Mouse (Mus musculus): ENCODE results near the gene Nhlh1. TPM values are rescaled to one million over a fixed set of nuclear protein-coding genes. Genes with fewer than 3 reads are reported as not detected.

The Nhlh1 gene
- polyA plus RNA-seq, 1 experiment: not detected

DNA sequence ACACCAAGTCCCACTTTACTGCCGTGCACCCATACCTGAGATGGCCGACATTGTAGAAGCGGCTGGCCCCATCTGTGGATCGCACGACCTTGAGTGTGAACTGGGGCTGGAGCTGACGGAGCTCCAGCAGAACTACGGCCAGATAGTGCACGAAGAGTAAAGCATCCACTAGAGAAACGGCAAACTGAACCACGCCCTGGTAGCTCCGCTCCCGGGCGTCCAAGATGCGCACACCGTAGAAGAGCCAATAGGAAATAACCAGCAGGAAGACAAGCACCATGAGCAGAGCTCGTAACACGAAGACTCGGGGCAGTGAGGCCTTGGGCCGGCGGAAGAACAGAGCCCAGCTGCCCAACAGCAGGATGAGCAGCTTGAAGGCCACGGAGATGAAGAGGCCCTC is 48.0 kb downstream of the Nhlh1 start:
- Histone ChIP-seq H3K36me3 (replicated peaks; ENCODE audit: low read length) (peaks cover 6% of the 10 kb centered on the region), H3K27me3 (replicated peaks) (peaks cover 4% of the 10 kb centered on the region)
- no peak for TF ChIP-seq FLI1 (IDR thresholded peaks at IDR 0.05; ENCODE audit: low read length)
- TF ChIP-seq GATA1 (IDR thresholded peaks at IDR 0.05; ENCODE audit: borderline replicate concordance, low read length): no peak

DNA sequence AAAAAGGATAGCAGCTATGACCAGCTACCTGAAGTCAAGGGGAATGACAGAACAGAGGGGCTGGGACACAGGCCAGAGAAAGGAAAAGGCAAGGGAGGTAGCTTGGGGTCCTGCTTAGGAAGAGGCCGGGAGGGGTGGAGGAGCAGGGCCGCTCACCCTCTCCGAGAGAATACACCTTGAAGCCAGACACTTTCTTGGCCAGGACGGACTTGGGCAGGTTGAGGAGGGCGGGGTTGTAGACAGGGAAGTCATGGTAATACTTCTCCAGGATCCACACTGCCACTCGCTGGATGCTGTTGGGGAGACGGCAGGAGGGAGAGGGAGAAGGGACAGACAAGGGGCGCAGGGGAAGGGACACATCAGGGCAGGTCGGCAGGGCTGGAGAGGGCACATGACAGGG is 49.0 kb downstream of the Nhlh1 start:
- Histone ChIP-seq H3K36me3 (replicated peaks; ENCODE audit: low read length) (peaks cover 6% of the 10 kb centered on the region), H3K9me3 (no peaks in the 10 kb centered on the region), H3K27me3 (replicated peaks) (peaks cover 2% of the 10 kb centered on the region), H3K4me1 (peaks cover 10% of the 10 kb centered on the region; the same call in 1 of the 2 replicates), H3K4me3 (replicated peaks) (no peak overlapping the region)
- TF ChIP-seq FLI1 (IDR thresholded peaks at IDR 0.05; ENCODE audit: low read length) (no peak), GATA1 (IDR thresholded peaks at IDR 0.05; ENCODE audit: borderline replicate concordance, low read length) (no peak)

More for the DNA sequence above, 48.0 kb downstream of the Nhlh1 start:
- Histone ChIP-seq H3K4me1 (peaks cover 16% of the 10 kb centered on the region), H3K9me3 (no peaks in the 10 kb centered on the region), H3K4me3 (replicated peaks) (no peak overlapping the region)

DNA sequence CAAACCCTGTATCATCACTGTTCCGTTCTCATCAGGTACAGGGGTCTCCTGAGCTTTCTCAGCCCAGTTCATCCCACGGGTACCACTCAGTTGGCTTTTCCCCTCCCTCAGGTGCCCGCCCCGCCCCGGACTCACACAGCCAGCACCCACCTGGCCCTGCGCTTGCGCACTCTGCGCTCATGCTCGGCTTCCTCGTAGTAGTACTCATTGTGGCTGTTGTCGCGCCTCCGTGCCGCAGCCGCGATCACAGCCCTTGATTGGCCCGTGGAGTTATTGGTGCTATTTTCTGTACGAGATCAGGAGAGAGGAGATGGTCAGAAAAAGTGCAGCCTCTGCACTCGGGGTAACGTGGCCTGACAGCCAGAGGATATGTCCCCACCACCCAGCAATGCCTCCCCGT is 49.6 kb downstream of the Nhlh1 start:
- H3K36me3 ChIP-seq (replicated peaks; ENCODE audit: low read length): peaks cover 6% of the 10 kb centered on the region
- peaks cover 10% of the 10 kb centered on the region; the same call in 1 of the 2 replicates for H3K4me1 ChIP-seq
- no peaks in the 10 kb centered on the region for H3K9me3 ChIP-seq
- H3K4me3 ChIP-seq (replicated peaks): no peak overlapping the region
- TF ChIP-seq GATA1 (IDR thresholded peaks at IDR 0.05; ENCODE audit: borderline replicate concordance, low read length): no peak
- TF ChIP-seq FLI1 (IDR thresholded peaks at IDR 0.05; ENCODE audit: low read length): no peak
- H3K27me3 ChIP-seq (replicated peaks): peaks cover 2% of the 10 kb centered on the region

Other genes starting within 250 kb of the Nhlh1 start
- 1.2 and 4.2 TPM in 2 replicates for gene Cd84, start 217.9 kb downstream of the Nhlh1 start, polyA plus RNA-seq (2012; ENCODE audit: insufficient read depth, low replicate concordance)
- gene Gm10521, start 161.9 kb downstream of the Nhlh1 start, polyA plus RNA-seq (2012; ENCODE audit: insufficient read depth, low replicate concordance): 0.36 TPM in 1 of 2 replicates, not detected in the other
- gene Slamf6, start 140.1 kb downstream of the Nhlh1 start, polyA plus RNA-seq (2012; ENCODE audit: insufficient read depth, low replicate concordance): not detected in 2 replicates
- gene Vangl2, start 29.1 kb downstream of the Nhlh1 start, polyA plus RNA-seq (2012; ENCODE audit: insufficient read depth, low replicate concordance): 3.2 TPM in 1 of 2 replicates, not detected in the other
- 2.9 and 15.6 TPM in 2 replicates for gene Copa, start 25.0 kb upstream of the Nhlh1 start, polyA plus RNA-seq (2012; ENCODE audit: insufficient read depth, low replicate concordance)
- gene Ncstn, start 25.2 kb upstream of the Nhlh1 start, polyA plus RNA-seq (2012; ENCODE audit: insufficient read depth, low replicate concordance): 0.76 and 7.6 TPM in 2 replicates
- 4.1 and 18.9 TPM in 2 replicates for gene Pex19, start 69.2 kb upstream of the Nhlh1 start, polyA plus RNA-seq (2012; ENCODE audit: insufficient read depth, low replicate concordance)
- 15.0 and 34.6 TPM in 2 replicates for gene Dcaf8, start 90.5 kb upstream of the Nhlh1 start, polyA plus RNA-seq (2012; ENCODE audit: insufficient read depth, low replicate concordance)
- gene Pea15a, start 149.2 kb upstream of the Nhlh1 start, polyA plus RNA-seq (2012; ENCODE audit: insufficient read depth, low replicate concordance): 6.9 and 11.9 TPM in 2 replicates
- gene Casq1, start 162.3 kb upstream of the Nhlh1 start, polyA plus RNA-seq (2012; ENCODE audit: insufficient read depth, low replicate concordance): not detected in 2 replicates
- gene Atp1a4, start 200.8 kb upstream of the Nhlh1 start, polyA plus RNA-seq (2012; ENCODE audit: insufficient read depth, low replicate concordance): not detected in 2 replicates
- gene Igsf8, start 204.1 kb upstream of the Nhlh1 start, polyA plus RNA-seq (2012; ENCODE audit: insufficient read depth, low replicate concordance): 18.9 and 46.3 TPM in 2 replicates
- gene Atp1a2, start 240.5 kb upstream of the Nhlh1 start, polyA plus RNA-seq (2012; ENCODE audit: insufficient read depth, low replicate concordance): 0.03 TPM in 1 of 2 replicates, not detected in the other

All from megakaryocyte, embryonic 14.5 days (primary cell).